Mouse (Mus musculus) myocyte (in vitro differentiated cells): ENCODE data around the gene Fndc3a.

ENCODE experiments used
- CEBPB ChIP-seq: IDR thresholded peaks from 2 replicates; pipeline ENCODE4 v1.6.1; 2011; ENCODE audit warnings: mild to moderate bottlenecking, moderate library complexity; ENCODE audit not compliant: poor library complexity, insufficient read depth, severe bottlenecking
- MYOG ChIP-seq, 3 experiments: IDR thresholded peaks; one replicate each; pipeline ENCODE4 v1.6.1; 2011; ENCODE audit warnings: control low read depth in 2 of 3, low read depth in 2 of 3, mild to moderate bottlenecking in 2 of 3; ENCODE audit not compliant: insufficient read length in 2 of 3, control insufficient read depth in 1 of 3, insufficient read depth in 1 of 3
- POLR2A ChIP-seq: IDR thresholded peaks from one replicate; pipeline ENCODE4 v1.6.1; 2011; ENCODE audit warnings: low read depth, mild to moderate bottlenecking, control low read depth, moderate library complexity; ENCODE audit not compliant: insufficient read length
- TCF3 ChIP-seq: IDR thresholded peaks from one replicate; pipeline ENCODE4 v1.6.1; 2011; ENCODE audit warnings: low read depth, control low read depth; ENCODE audit not compliant: insufficient read length

- no peak for TF ChIP-seq POLR2A
- TF ChIP-seq MYOG (IDR thresholded peaks at IDR 0.05; ENCODE audit: control insufficient read depth in 1 of 3, insufficient read depth in 1 of 3, insufficient read length in 2 of 3, low read depth in 2 of 3): no peak
- TF ChIP-seq CEBPB: no peak
- no peak for TF ChIP-seq TCF3
Measured at GRCm38 (mm10) chr14:72555846-72556245, 154.0 kb downstream of the Fndc3a start.
